Mouse (Mus musculus) cerebellum, adult 2 months (tissue): ENCODE measurements around the gene Dennd1a.

Experiments used
- CTCF ChIP-seq: fragments of 200-500 bp; IDR thresholded peaks from 2 replicates; pipeline ENCODE4 v1.5.1; 2011; ENCODE audit warnings: low read depth, mild to moderate bottlenecking, control low read depth, low read length, moderate library complexity, borderline replicate concordance; ENCODE audit not compliant: insufficient read depth
- POLR2A ChIP-seq: fragments of 200-500 bp; IDR thresholded peaks from 2 replicates; pipeline ENCODE4 v1.6.1; 2011; ENCODE audit warnings: low read length, control low read depth, borderline replicate concordance; ENCODE audit not compliant: insufficient read depth

GRCm38 (mm10) chr2:38135427-38135826 is 151.8 kb downstream of the Dennd1a start:
- TF ChIP-seq POLR2A = no peak
- no peak for TF ChIP-seq CTCF
